Mouse (Mus musculus): ENCODE results near the gene Gm20458. TPM values are rescaled to one million over a fixed set of nuclear protein-coding genes. Genes with fewer than 3 reads are reported as not detected.

Gene Gm20458
- polyA plus RNA-seq, 1 experiment from 2014 or later = 6.9 TPM

- H3K9ac ChIP-seq (replicated peaks) = no peak overlapping the region
- H3K4me3 ChIP-seq = no peak overlapping the region
- no peak for ATAC-seq (replicated peaks)
- H3K27me3 ChIP-seq = peaks cover 8% of the 10 kb centered on the region; the same call in 1 of the 2 replicates
- no peaks in the 10 kb centered on the region for H3K9me3 ChIP-seq
- H3K36me3 ChIP-seq = no peaks in the 10 kb centered on the region
- no peak overlapping the region for H3K27ac ChIP-seq (replicated peaks)
- WGBS = 82% methylated on average over 3 of the region's 3 CpGs
- peaks cover 17% of the 10 kb centered on the region for H3K4me1 ChIP-seq
- no peak overlapping the region for H3K4me2 ChIP-seq (replicated peaks)
Measured at GRCm38 (mm10) chr2:164446086-164446469, 14.7 kb upstream of the Gm20458 start.

- 95% methylated on average over 1 of the region's 1 CpGs for WGBS
Measured at GRCm38 (mm10) chr2:164448140-164448539, 12.6 kb upstream of the Gm20458 start.

GRCm38 (mm10) chr2:164448921-164449320 lies 11.8 kb upstream of the Gm20458 start:
- 82% methylated on average over 5 of the region's 5 CpGs for WGBS
- no peaks in the 10 kb centered on the region for H3K9me3 ChIP-seq
- H3K27me3 ChIP-seq = no peaks in the 10 kb centered on the region
- ATAC-seq (replicated peaks) = no peak
- no peaks in the 10 kb centered on the region for H3K36me3 ChIP-seq
- no peaks in the 10 kb centered on the region for H3K4me1 ChIP-seq
- H3K4me3 ChIP-seq = no peak overlapping the region
- no peak overlapping the region for H3K4me2 ChIP-seq (replicated peaks)
- no peak overlapping the region for H3K9ac ChIP-seq (replicated peaks)
- no peak overlapping the region for H3K27ac ChIP-seq (replicated peaks)

More at GRCm38 (mm10) chr2:164448140-164448539, 12.6 kb upstream of the Gm20458 start:
- H3K27ac ChIP-seq (replicated peaks) = no peak overlapping the region
- no peaks in the 10 kb centered on the region for H3K27me3 ChIP-seq
- no peak overlapping the region for H3K4me3 ChIP-seq
- H3K9me3 ChIP-seq = no peaks in the 10 kb centered on the region
- no peak for ATAC-seq (replicated peaks)
- peaks cover 7% of the 10 kb centered on the region for H3K4me1 ChIP-seq
- H3K36me3 ChIP-seq = no peaks in the 10 kb centered on the region
- no peak overlapping the region for H3K4me2 ChIP-seq (replicated peaks)
- H3K9ac ChIP-seq (replicated peaks) = no peak overlapping the region

GRCm38 (mm10) chr2:164449341-164450042 lies 11.3 kb upstream of the Gm20458 start:
- WGBS = 92% methylated on average over 14 of the region's 14 CpGs
- H3K36me3 ChIP-seq = no peaks in the 10 kb centered on the region
- no peak overlapping the region for H3K4me3 ChIP-seq
- no peaks in the 10 kb centered on the region for H3K27me3 ChIP-seq
- H3K4me1 ChIP-seq = no peaks in the 10 kb centered on the region
- H3K4me2 ChIP-seq (replicated peaks) = no peak overlapping the region
- H3K9ac ChIP-seq (replicated peaks) = no peak overlapping the region
- H3K9me3 ChIP-seq = no peaks in the 10 kb centered on the region
- no peak for ATAC-seq (replicated peaks)
- H3K27ac ChIP-seq (replicated peaks) = no peak overlapping the region

- Histone ChIP-seq H3K4me3 (no peak overlapping the region), H3K9ac (replicated peaks) (no peak overlapping the region), H3K27ac (replicated peaks) (no peak overlapping the region), H3K4me1 (0 out of 2 replicates have a peak, but pooled peaks cover 6% of the 10 kb centered on the region), H3K4me2 (replicated peaks) (no peak overlapping the region), H3K36me3 (no peaks in the 10 kb centered on the region), H3K9me3 (no peaks in the 10 kb centered on the region), H3K27me3 (no peaks in the 10 kb centered on the region)
- 47% methylated on average over 12 of the region's 13 CpGs for WGBS
- no peak for ATAC-seq (replicated peaks)
Measured at GRCm38 (mm10) chr2:164452000-164452676, 8.6 kb upstream of the Gm20458 start.

- ATAC-seq (replicated peaks) = no peak
- 85% methylated on average over 14 of the region's 14 CpGs for WGBS
- Histone ChIP-seq H3K27me3 (no peaks in the 10 kb centered on the region), H3K9me3 (no peaks in the 10 kb centered on the region), H3K4me1 (0 out of 2 replicates have a peak, but pooled peaks cover 6% of the 10 kb centered on the region), H3K4me3 (no peak overlapping the region), H3K4me2 (replicated peaks) (no peak overlapping the region), H3K9ac (replicated peaks) (no peak overlapping the region), H3K27ac (replicated peaks) (no peak overlapping the region), H3K36me3 (no peaks in the 10 kb centered on the region)
Measured at GRCm38 (mm10) chr2:164453047-164453757, 7.6 kb upstream of the Gm20458 start.

- no peak overlapping the region for H3K27ac ChIP-seq (replicated peaks)
- H3K9ac ChIP-seq (replicated peaks) = no peak overlapping the region
- H3K4me2 ChIP-seq (replicated peaks) = no peak overlapping the region
- no peak overlapping the region for H3K4me3 ChIP-seq
- no peaks in the 10 kb centered on the region for H3K36me3 ChIP-seq
- WGBS = 71% methylated on average over 7 of the region's 7 CpGs
- no peaks in the 10 kb centered on the region for H3K9me3 ChIP-seq
- 0 out of 2 replicates have a peak, but pooled peaks cover 6% of the 10 kb centered on the region for H3K4me1 ChIP-seq
- no peaks in the 10 kb centered on the region for H3K27me3 ChIP-seq
- no peak for ATAC-seq (replicated peaks)
Measured at GRCm38 (mm10) chr2:164453887-164454500, 6.8 kb upstream of the Gm20458 start.

- H3K27me3 ChIP-seq = no peaks in the 10 kb centered on the region
- no peaks in the 10 kb centered on the region for H3K9me3 ChIP-seq
- H3K36me3 ChIP-seq = no peaks in the 10 kb centered on the region
- no peak overlapping the region for H3K9ac ChIP-seq (replicated peaks)
- WGBS = 83% methylated on average over 10 of the region's 10 CpGs
- no peak overlapping the region for H3K4me2 ChIP-seq (replicated peaks)
- no peak overlapping the region for H3K4me3 ChIP-seq
- no peak overlapping the region for H3K27ac ChIP-seq (replicated peaks)
- H3K4me1 ChIP-seq = 0 out of 2 replicates have a peak, but pooled peaks cover 6% of the 10 kb centered on the region
- ATAC-seq (replicated peaks) = no peak
Measured at GRCm38 (mm10) chr2:164454846-164455245, 5.9 kb upstream of the Gm20458 start.

- H3K27ac ChIP-seq (replicated peaks) = no peak overlapping the region
- no peaks in the 10 kb centered on the region for H3K36me3 ChIP-seq
- H3K9me3 ChIP-seq = no peaks in the 10 kb centered on the region
- H3K4me2 ChIP-seq (replicated peaks) = no peak overlapping the region
- no peaks in the 10 kb centered on the region for H3K27me3 ChIP-seq
- ATAC-seq (replicated peaks) = no peak
- H3K4me1 ChIP-seq = 0 out of 2 replicates have a peak, but pooled peaks cover 6% of the 10 kb centered on the region
- no peak overlapping the region for H3K4me3 ChIP-seq
- H3K9ac ChIP-seq (replicated peaks) = no peak overlapping the region
- WGBS = 74% methylated on average over 6 of the region's 6 CpGs
Measured at GRCm38 (mm10) chr2:164455421-164456190, 5.2 kb upstream of the Gm20458 start.

GRCm38 (mm10) chr2:164456413-164456812 lies 4.4 kb upstream of the Gm20458 start:
- Histone ChIP-seq H3K9me3 (no peaks in the 10 kb centered on the region), H3K4me3 (no peak overlapping the region), H3K27me3 (no peaks in the 10 kb centered on the region), H3K36me3 (no peaks in the 10 kb centered on the region), H3K9ac (replicated peaks) (no peak overlapping the region), H3K4me1 (peaks cover 6% of the 10 kb centered on the region; the same call in 1 of the 2 replicates), H3K27ac (replicated peaks) (no peak overlapping the region), H3K4me2 (replicated peaks) (peak overlapping the region; percentile 19; the same call in 1 of the 2 replicates)
- no peak for ATAC-seq (replicated peaks)
- WGBS = 94% methylated on average over 1 of the region's 1 CpGs

GRCm38 (mm10) chr2:164456864-164457300 lies 3.9 kb upstream of the Gm20458 start, which contains the start of gene Sys1:
TSS of gene Sys1 (plus strand) at chr2:164456964.
- Histone ChIP-seq H3K4me1 (peaks cover 11% of the 10 kb centered on the region), H3K36me3 (no peaks in the 10 kb centered on the region), H3K27me3 (no peaks in the 10 kb centered on the region), H3K9ac (replicated peaks) (peak within 1 kb of the TSS; percentile 30; the same call in 1 of the 2 replicates), H3K4me3 (no peak within 1 kb of the TSS), H3K9me3 (no peaks in the 10 kb centered on the region), H3K27ac (replicated peaks) (no peak within 1 kb of the TSS), H3K4me2 (replicated peaks) (peak within 1 kb of the TSS; percentile 19; the same call in 1 of the 2 replicates)
- ATAC-seq (replicated peaks) = no peak
- WGBS = 3% methylated on average over 7 of the region's 7 CpGs

Data from forebrain, embryonic 15.5 days (tissue).